Comparison of ENCODE assay signal across 9 mouse cellular contexts in genomic region chr5:113165481-113165880, GRCm38 (mm10). TPM values are rescaled to one million over a fixed set of nuclear protein-coding genes. Genes with fewer than 3 reads are reported as not detected.
A peak's percentile ranks its signal among the peaks of the same experiment; 100 is the strongest.
DNase-seq lines count a peak whose midpoint lies in the region; ATAC-seq and TF ChIP-seq lines count a peak whose summit lies in the region.
"Had no signal": no experiment of that assay in that cellular context is flagged by ENCODE, and none has a peak within 500 bp of the region (broad histone marks: within the 10 kb centered on the region; RNA-seq: fewer than 3 reads in every experiment).

No protein-coding gene starts in this region.

- WGBS in heart, embryonic 13.5 days = 41% methylated on average over 11 of the region's 11 CpGs
- 36% methylated on average over 11 of the region's 11 CpGs for WGBS in embryonic facial prominence, embryonic 10.5 days
- 52% methylated on average over 11 of the region's 11 CpGs for WGBS in stomach, postnatal 0 days

- peaks cover 57% of the 10 kb centered on the region for H3K4me1 ChIP-seq in heart, embryonic 13.5 days
- peaks cover 51% of the 10 kb centered on the region for H3K4me1 ChIP-seq in embryonic facial prominence, embryonic 10.5 days
- H3K4me1 ChIP-seq in stomach, postnatal 0 days (replicated peaks; ENCODE audit: control insufficient read depth, insufficient read depth) = peaks cover 3% of the 10 kb centered on the region; the same call in 1 of the 2 replicates

- H3K4me2 ChIP-seq in heart, embryonic 13.5 days = peak overlapping the region; percentile 41
- no peak overlapping the region for H3K4me2 ChIP-seq in stomach, postnatal 0 days (replicated peaks; ENCODE audit: low read depth)

- DNase-seq in heart, adult 18-20 months = no peak
- DNase-seq in B cell, adult 2 months = peak; percentile 31 to 39
- DNase-seq in embryonic facial prominence, embryonic 10.5 days (ENCODE audit: low spot score) = no peak
- peak; percentile 71 to 78 for DNase-seq in layer of hippocampus, postnatal 36 days
- DNase-seq in stomach, postnatal 0 days (ENCODE audit: low spot score) = no peak
- DNase-seq in spleen, adult 12 weeks (ENCODE audit: low spot score) = no peak
- no peak for DNase-seq in lung, adult 18-20 months

- no peak for ATAC-seq in heart, embryonic 13.5 days (ENCODE audit: extremely low read depth, insufficient number of reproducible peaks, low FRiP score, low TSS enrichment)
- ATAC-seq in stomach, postnatal 0 days (ENCODE audit: low FRiP score, low TSS enrichment) = no peak
- ATAC-seq: Patski had no signal

- TF ChIP-seq EP300 in stomach, postnatal 0 days (optimal IDR thresholded peaks at IDR 0.05) = no peak

- no peak for TF ChIP-seq CTCF in stomach, postnatal 0 days (IDR thresholded peaks at IDR 0.05; ENCODE audit: low read depth)

- H3K27ac ChIP-seq in heart, embryonic 13.5 days (replicated peaks) = peak overlapping the region; percentile 73
- peak overlapping the region; percentile 58 for H3K27ac ChIP-seq in embryonic facial prominence, embryonic 10.5 days (replicated peaks)
- H3K27ac ChIP-seq in stomach, postnatal 0 days (replicated peaks) = peak overlapping the region; percentile 73; the same call in 1 of the 2 replicates

- no peaks in the 10 kb centered on the region for H3K36me3 ChIP-seq in heart, embryonic 13.5 days
- H3K36me3 ChIP-seq in embryonic facial prominence, embryonic 10.5 days (replicated peaks) = no peaks in the 10 kb centered on the region
- no peaks in the 10 kb centered on the region for H3K36me3 ChIP-seq in stomach, postnatal 0 days (ENCODE audit: control insufficient read depth, insufficient read depth, low read length)

- H3K9me3 ChIP-seq in heart, embryonic 13.5 days = no peaks in the 10 kb centered on the region
- no peaks in the 10 kb centered on the region for H3K9me3 ChIP-seq in embryonic facial prominence, embryonic 10.5 days
- H3K9me3 ChIP-seq in stomach, postnatal 0 days (ENCODE audit: control insufficient read depth, low read length) = no peaks in the 10 kb centered on the region

- no peaks in the 10 kb centered on the region for H3K27me3 ChIP-seq in heart, embryonic 13.5 days (replicated peaks)
- 0 out of 2 replicates have a peak, but pooled peaks cover 5% of the 10 kb centered on the region for H3K27me3 ChIP-seq in embryonic facial prominence, embryonic 10.5 days (replicated peaks; ENCODE audit: low read depth, poor library complexity, severe bottlenecking)
- H3K27me3 ChIP-seq in stomach, postnatal 0 days (ENCODE audit: control insufficient read depth, insufficient read depth, low read length) = no peaks in the 10 kb centered on the region
- H3K27me3 ChIP-seq: Patski had no signal

- H3K4me3 ChIP-seq in heart, embryonic 13.5 days = no peak overlapping the region
- no peak overlapping the region for H3K4me3 ChIP-seq in embryonic facial prominence, embryonic 10.5 days
- H3K4me3 ChIP-seq in stomach, postnatal 0 days (ENCODE audit: low read depth, low read length) = no peak overlapping the region

- peak overlapping the region; percentile 8; the same call in 1 of the 2 replicates for H3K9ac ChIP-seq in heart, embryonic 13.5 days
- no peak overlapping the region for H3K9ac ChIP-seq in stomach, postnatal 0 days (ENCODE audit: low read length)

RNA-seq across cellular contexts. Expression of gene 2900026A02Rik, which starts 55.6 kb away (rescaled TPM):
- polyA plus RNA-seq in heart, embryonic 13.5 days (2015; fragmentation: Nextera tagmentation; extraction: Ambion mirVana) = 14.4 and 14.8 TPM in 2 replicates
- 10 to 100 TPM; 19.2 to 21.1 TPM for total RNA-seq in heart, adult 18-20 months (2021)
- polyA plus RNA-seq in embryonic facial prominence, embryonic 10.5 days (2016; fragmentation: Nextera tagmentation; extraction: Ambion mirVana) = 3.7 and 4.6 TPM in 2 replicates
- 10 to 100 TPM; 62.4 to 66.1 TPM for total RNA-seq in layer of hippocampus, postnatal 36 days (2021)
- 5.3 and 6.2 TPM in 2 replicates for polyA plus RNA-seq in stomach, postnatal 0 days (2015; fragmentation: Nextera tagmentation; extraction: Ambion mirVana)

Comparison
In these comparisons a context has a peak if more than half of its experiments do, and no peak if none do; other contexts are left out.
1. DNase-seq: peak in B cell, adult 2 months (2 of 2) and layer of hippocampus, postnatal 36 days (2 of 2); none in heart, adult 18-20 months (0 of 2), embryonic facial prominence, embryonic 10.5 days (single experiment), stomach, postnatal 0 days (single experiment), spleen, adult 12 weeks (single experiment) and lung, adult 18-20 months (0 of 2).
2. Peak in every context shown above with its lines, with median percentiles within 50 percentile points of each other: H3K27ac ChIP-seq.